Comparison of ENCODE assay signal across 20 mouse cellular contexts in the genomic region with DNA sequence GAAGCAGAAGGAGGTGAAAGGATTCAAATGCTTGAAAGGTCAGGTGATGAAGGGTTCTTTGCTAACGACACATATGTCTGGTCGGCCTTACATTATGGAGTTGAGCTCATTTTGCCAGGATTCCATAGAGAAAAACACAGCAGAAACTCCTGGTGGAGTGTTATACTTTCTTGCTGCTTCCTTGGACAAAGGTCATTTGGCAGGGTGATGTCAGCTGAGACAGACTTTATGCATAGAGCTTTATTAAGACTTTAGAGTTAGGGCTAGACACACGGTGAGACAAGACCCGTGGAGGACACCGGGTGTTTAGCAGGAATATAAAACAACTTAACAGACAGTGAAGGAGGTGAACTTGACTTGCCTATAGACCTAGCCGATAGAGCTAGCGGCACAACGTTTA. TPM values are rescaled to one million over a fixed set of nuclear protein-coding genes. Genes with fewer than 3 reads are reported as not detected.
A peak's percentile ranks its signal among the peaks of the same experiment; 100 is the strongest.
DNase-seq lines count a peak whose midpoint lies in the region; ATAC-seq and TF ChIP-seq lines count a peak whose summit lies in the region.
"Had no signal": no experiment of that assay in that cellular context is flagged by ENCODE, and none has a peak within 500 bp of the region (broad histone marks: within the 10 kb centered on the region; RNA-seq: fewer than 3 reads in every experiment).

No protein-coding gene starts in this region.

- H3K9me3 ChIP-seq in kidney, embryonic 16.5 days (ENCODE audit: low read length), result no peaks in the 10 kb centered on the region
- no peaks in the 10 kb centered on the region for H3K9me3 ChIP-seq in kidney, embryonic 14.5 days (ENCODE audit: control insufficient read depth, low read length)
- H3K9me3 ChIP-seq in liver, embryonic 13.5 days (replicated peaks), result no peaks in the 10 kb centered on the region
- H3K9me3 ChIP-seq in liver, embryonic 12.5 days (replicated peaks), result no peaks in the 10 kb centered on the region
- H3K9me3 ChIP-seq: embryonic facial prominence, embryonic 10.5 days; embryonic facial prominence, embryonic 12.5 days; forebrain, embryonic 13.5 days; forebrain, embryonic 15.5 days had no signal

- no peak for ATAC-seq in kidney, embryonic 16.5 days (ENCODE audit: low FRiP score, low TSS enrichment)
- no peak for ATAC-seq in kidney, embryonic 14.5 days (ENCODE audit: low FRiP score, low TSS enrichment)
- ATAC-seq in liver, embryonic 13.5 days (ENCODE audit: low read depth), result no peak
- ATAC-seq in liver, embryonic 12.5 days, result no peak
- ATAC-seq: forebrain, embryonic 13.5 days; forebrain, embryonic 15.5 days had no signal

- DNase-seq in kidney, adult 2 months, result peak; percentile 72
- DNase-seq in kidney, postnatal 14 days, result peak; percentile 33
- no peak for DNase-seq in liver, embryonic 13.5 days
- DNase-seq in ovary, postnatal 14 days (ENCODE audit: low spot score), result no peak
- DNase-seq: adrenal gland, adult 2 months; adrenal gland, postnatal 10 days; adrenal gland, postnatal 25 days; cerebellum, adult 11-12 months; cerebellum, adult 2 months; cerebellum, adult 9-10 months; cerebellum, postnatal 10 days; cerebellum, postnatal 25 days had no signal

- TF ChIP-seq CTCF in kidney, adult 2 months (conservative IDR thresholded peaks at IDR 0.05; ENCODE audit: insufficient read depth, insufficient read length, low read depth, low read length), result no peak
- no peak for TF ChIP-seq CTCF in small intestine, adult 2 months (IDR thresholded peaks at IDR 0.05; ENCODE audit: extremely low read depth, insufficient read length, insufficient replicate concordance, low read depth, low read length)

- 79% methylated on average over 8 of the region's 8 CpGs for WGBS in kidney, adult 2 months
- 90% methylated on average over 8 of the region's 8 CpGs for WGBS in kidney, embryonic 16.5 days
- WGBS in kidney, embryonic 14.5 days, result 91% methylated on average over 8 of the region's 8 CpGs
- 83% methylated on average over 8 of the region's 8 CpGs for WGBS in liver, embryonic 13.5 days (ENCODE audit: insufficient replicate concordance)
- WGBS in liver, embryonic 12.5 days (ENCODE audit: insufficient replicate concordance), result 82% methylated on average over 8 of the region's 8 CpGs
- WGBS in small intestine, adult 2 months, result 53% methylated on average over 8 of the region's 8 CpGs

- no peak overlapping the region for H3K4me2 ChIP-seq in kidney, embryonic 16.5 days (replicated peaks; ENCODE audit: low read depth, low read length)
- no peak overlapping the region for H3K4me2 ChIP-seq in kidney, embryonic 14.5 days (replicated peaks; ENCODE audit: low read depth, low read length)
- H3K4me2 ChIP-seq in liver, embryonic 13.5 days, result no peak overlapping the region
- no peak overlapping the region for H3K4me2 ChIP-seq in liver, embryonic 12.5 days
- H3K4me2 ChIP-seq: embryonic facial prominence, embryonic 12.5 days; forebrain, embryonic 13.5 days; forebrain, embryonic 15.5 days had no signal

- no peaks in the 10 kb centered on the region for H3K36me3 ChIP-seq in kidney, adult 2 months (ENCODE audit: control insufficient read depth, insufficient read depth, low read length)
- H3K36me3 ChIP-seq in kidney, embryonic 16.5 days (ENCODE audit: insufficient read depth, low read length), result no peaks in the 10 kb centered on the region
- no peaks in the 10 kb centered on the region for H3K36me3 ChIP-seq in kidney, embryonic 14.5 days (ENCODE audit: control insufficient read depth, insufficient read depth, low read length)
- H3K36me3 ChIP-seq in liver, embryonic 13.5 days, result no peaks in the 10 kb centered on the region
- H3K36me3 ChIP-seq in liver, embryonic 12.5 days, result no peaks in the 10 kb centered on the region
- no peaks in the 10 kb centered on the region for H3K36me3 ChIP-seq in small intestine, adult 2 months (ENCODE audit: control insufficient read depth, insufficient read depth, low read length)
- H3K36me3 ChIP-seq: embryonic facial prominence, embryonic 10.5 days; embryonic facial prominence, embryonic 12.5 days; forebrain, embryonic 15.5 days had no signal

- H3K27me3 ChIP-seq in kidney, adult 2 months (replicated peaks; ENCODE audit: control insufficient read depth, insufficient read depth, low read length), result no peaks in the 10 kb centered on the region
- no peaks in the 10 kb centered on the region for H3K27me3 ChIP-seq in kidney, embryonic 16.5 days (ENCODE audit: insufficient read depth, low read length)
- H3K27me3 ChIP-seq in kidney, embryonic 14.5 days (ENCODE audit: control insufficient read depth, insufficient read depth, low read length), result no peaks in the 10 kb centered on the region
- no peaks in the 10 kb centered on the region for H3K27me3 ChIP-seq in liver, embryonic 13.5 days
- no peaks in the 10 kb centered on the region for H3K27me3 ChIP-seq in liver, embryonic 12.5 days (replicated peaks)
- H3K27me3 ChIP-seq in small intestine, adult 2 months (ENCODE audit: control insufficient read depth, insufficient read depth, low read length), result no peaks in the 10 kb centered on the region
- H3K27me3 ChIP-seq: embryonic facial prominence, embryonic 12.5 days; forebrain, embryonic 13.5 days; forebrain, embryonic 15.5 days had no signal

- no peak overlapping the region for H3K4me3 ChIP-seq in kidney, adult 2 months (ENCODE audit: insufficient read depth, low read depth, low read length)
- no peak overlapping the region for H3K4me3 ChIP-seq in kidney, embryonic 16.5 days (ENCODE audit: low read length)
- no peak overlapping the region for H3K4me3 ChIP-seq in kidney, embryonic 14.5 days (ENCODE audit: low read length)
- H3K4me3 ChIP-seq in liver, embryonic 13.5 days (replicated peaks), result no peak overlapping the region
- H3K4me3 ChIP-seq in liver, embryonic 12.5 days, result no peak overlapping the region
- no peak overlapping the region for H3K4me3 ChIP-seq in small intestine, adult 2 months (ENCODE audit: low read depth, low read length)
- H3K4me3 ChIP-seq: embryonic facial prominence, embryonic 10.5 days; embryonic facial prominence, embryonic 12.5 days; forebrain, embryonic 13.5 days; forebrain, embryonic 15.5 days had no signal

- H3K27ac ChIP-seq in kidney, adult 2 months (ENCODE audit: insufficient read depth, low read depth, low read length), result peak overlapping the region; percentile 24; the same call in 1 of the 2 replicates
- no peak overlapping the region for H3K27ac ChIP-seq in kidney, embryonic 16.5 days (ENCODE audit: low read length)
- H3K27ac ChIP-seq in kidney, embryonic 14.5 days (ENCODE audit: low read depth, low read length), result no peak overlapping the region
- H3K27ac ChIP-seq in liver, embryonic 13.5 days, result 0 out of 2 replicates have a peak overlapping the region, but pooled peaks have one; percentile 15
- no peak overlapping the region for H3K27ac ChIP-seq in liver, embryonic 12.5 days
- peak overlapping the region; percentile 10; the same call in 1 of the 2 replicates for H3K27ac ChIP-seq in small intestine, adult 2 months (ENCODE audit: insufficient read depth, low read depth, low read length)
- H3K27ac ChIP-seq: embryonic facial prominence, embryonic 10.5 days; embryonic facial prominence, embryonic 12.5 days; forebrain, embryonic 13.5 days; forebrain, embryonic 15.5 days had no signal

- no peak for TF ChIP-seq POLR2A in kidney, adult 2 months (IDR thresholded peaks at IDR 0.05; ENCODE audit: low read depth, low read length)
- no peak for TF ChIP-seq POLR2A in small intestine, adult 2 months (IDR thresholded peaks at IDR 0.05; ENCODE audit: low read depth, low read length)

- H3K9ac ChIP-seq in kidney, embryonic 16.5 days (replicated peaks; ENCODE audit: low read length), result no peak overlapping the region
- no peak overlapping the region for H3K9ac ChIP-seq in kidney, embryonic 14.5 days (ENCODE audit: low read depth, low read length)
- H3K9ac ChIP-seq in liver, embryonic 13.5 days, result no peak overlapping the region
- no peak overlapping the region for H3K9ac ChIP-seq in liver, embryonic 12.5 days
- H3K9ac ChIP-seq: embryonic facial prominence, embryonic 12.5 days; forebrain, embryonic 13.5 days; forebrain, embryonic 15.5 days had no signal

- peaks cover 27% of the 10 kb centered on the region for H3K4me1 ChIP-seq in kidney, adult 2 months (ENCODE audit: control insufficient read depth, insufficient read depth, low read length)
- peaks cover 6% of the 10 kb centered on the region; the same call in 1 of the 2 replicates for H3K4me1 ChIP-seq in kidney, embryonic 16.5 days (ENCODE audit: insufficient read depth, low read length)
- H3K4me1 ChIP-seq in kidney, embryonic 14.5 days (ENCODE audit: control insufficient read depth, insufficient read depth, low read length), result no peaks in the 10 kb centered on the region
- peaks cover 17% of the 10 kb centered on the region for H3K4me1 ChIP-seq in liver, embryonic 13.5 days (replicated peaks)
- H3K4me1 ChIP-seq in liver, embryonic 12.5 days, result peaks cover 16% of the 10 kb centered on the region
- peaks cover 19% of the 10 kb centered on the region; the same call in 1 of the 2 replicates for H3K4me1 ChIP-seq in small intestine, adult 2 months (ENCODE audit: control insufficient read depth, insufficient read depth, insufficient read length, low read length)
- H3K4me1 ChIP-seq: embryonic facial prominence, embryonic 10.5 days; embryonic facial prominence, embryonic 12.5 days; forebrain, embryonic 13.5 days; forebrain, embryonic 15.5 days had no signal

RNA-seq across cellular contexts. Expression of a gene that starts 14.1 kb away (rescaled TPM):
- polyA plus RNA-seq in kidney, adult 2 months (2012; rRNA removed), result 2.4 and 2.9 TPM in 2 replicates
- polyA plus RNA-seq in kidney, embryonic 16.5 days (2015; fragmentation: Nextera tagmentation; extraction: Ambion mirVana), result 21.0 and 22.2 TPM in 2 replicates
- 19.3 and 24.5 TPM in 2 replicates for polyA plus RNA-seq in kidney, embryonic 14.5 days (2014; fragmentation: Nextera tagmentation; extraction: Ambion mirVana)
- polyA plus RNA-seq in liver, embryonic 13.5 days (2015; fragmentation: Nextera tagmentation; extraction: Ambion mirVana), result 17.1 and 19.7 TPM in 2 replicates
- polyA plus RNA-seq in liver, embryonic 12.5 days (2016; fragmentation: Nextera tagmentation; extraction: Ambion mirVana), result 19.4 and 21.2 TPM in 2 replicates
- 1.1 and 2.0 TPM in 2 replicates for polyA plus RNA-seq in small intestine, adult 2 months (2012; rRNA removed)

RNA-seq across cellular contexts. Expression of a gene that starts 32.5 kb away (rescaled TPM):
- 26.7 and 29.4 TPM in 2 replicates for polyA plus RNA-seq in kidney, adult 2 months (2012; rRNA removed)
- polyA plus RNA-seq in kidney, embryonic 16.5 days (2015; fragmentation: Nextera tagmentation; extraction: Ambion mirVana), result 20.4 and 21.2 TPM in 2 replicates
- polyA plus RNA-seq in kidney, embryonic 14.5 days (2014; fragmentation: Nextera tagmentation; extraction: Ambion mirVana), result 12.4 and 15.4 TPM in 2 replicates
- 7.0 TPM in 2 replicates for polyA plus RNA-seq in liver, embryonic 13.5 days (2015; fragmentation: Nextera tagmentation; extraction: Ambion mirVana)
- 9.3 and 10.6 TPM in 2 replicates for polyA plus RNA-seq in liver, embryonic 12.5 days (2016; fragmentation: Nextera tagmentation; extraction: Ambion mirVana)
- polyA plus RNA-seq in small intestine, adult 2 months (2012; rRNA removed), result 4.0 and 6.7 TPM in 2 replicates

RNA-seq across cellular contexts. Expression of a gene that starts 55.5 kb away (rescaled TPM):
- 19.5 and 25.2 TPM in 2 replicates for polyA plus RNA-seq in kidney, adult 2 months (2012; rRNA removed)
- 23.7 and 32.8 TPM in 2 replicates for polyA plus RNA-seq in kidney, embryonic 16.5 days (2015; fragmentation: Nextera tagmentation; extraction: Ambion mirVana)
- 22.3 and 31.8 TPM in 2 replicates for polyA plus RNA-seq in kidney, embryonic 14.5 days (2014; fragmentation: Nextera tagmentation; extraction: Ambion mirVana)
- 10.3 and 12.5 TPM in 2 replicates for polyA plus RNA-seq in liver, embryonic 13.5 days (2015; fragmentation: Nextera tagmentation; extraction: Ambion mirVana)
- polyA plus RNA-seq in liver, embryonic 12.5 days (2016; fragmentation: Nextera tagmentation; extraction: Ambion mirVana), result 14.4 and 14.5 TPM in 2 replicates
- polyA plus RNA-seq in small intestine, adult 2 months (2012; rRNA removed), result 6.3 and 15.6 TPM in 2 replicates

RNA-seq across cellular contexts. Expression of a gene that starts 55.6 kb away (rescaled TPM):
- 346 and 485 TPM in 2 replicates for polyA plus RNA-seq in kidney, adult 2 months (2012; rRNA removed)
- polyA plus RNA-seq in kidney, embryonic 16.5 days (2015; fragmentation: Nextera tagmentation; extraction: Ambion mirVana), result 1,057 and 1,144 TPM in 2 replicates
- 1,253 and 1,671 TPM in 2 replicates for polyA plus RNA-seq in kidney, embryonic 14.5 days (2014; fragmentation: Nextera tagmentation; extraction: Ambion mirVana)
- 1,559 and 1,572 TPM in 2 replicates for polyA plus RNA-seq in liver, embryonic 13.5 days (2015; fragmentation: Nextera tagmentation; extraction: Ambion mirVana)
- 2,000 and 2,061 TPM in 2 replicates for polyA plus RNA-seq in liver, embryonic 12.5 days (2016; fragmentation: Nextera tagmentation; extraction: Ambion mirVana)
- 63.8 and 147 TPM in 2 replicates for polyA plus RNA-seq in small intestine, adult 2 months (2012; rRNA removed)

RNA-seq across cellular contexts. Expression of a gene that starts 57.5 kb away (rescaled TPM):
- 22.2 and 32.2 TPM in 2 replicates for polyA plus RNA-seq in kidney, adult 2 months (2012; rRNA removed)
- polyA plus RNA-seq in kidney, embryonic 16.5 days (2015; fragmentation: Nextera tagmentation; extraction: Ambion mirVana), result 159 and 164 TPM in 2 replicates
- polyA plus RNA-seq in kidney, embryonic 14.5 days (2014; fragmentation: Nextera tagmentation; extraction: Ambion mirVana), result 176 and 238 TPM in 2 replicates
- polyA plus RNA-seq in liver, embryonic 13.5 days (2015; fragmentation: Nextera tagmentation; extraction: Ambion mirVana), result 125 and 148 TPM in 2 replicates
- polyA plus RNA-seq in liver, embryonic 12.5 days (2016; fragmentation: Nextera tagmentation; extraction: Ambion mirVana), result 143 and 148 TPM in 2 replicates
- 5.0 and 9.0 TPM in 2 replicates for polyA plus RNA-seq in small intestine, adult 2 months (2012; rRNA removed)

Comparison
In these comparisons a context has a peak if more than half of its experiments do, and no peak if none do; other contexts are left out.
1. H3K27ac ChIP-seq: peak in kidney, adult 2 months (single experiment), liver, embryonic 13.5 days (single experiment) and small intestine, adult 2 months (single experiment); none in kidney, embryonic 16.5 days (single experiment), kidney, embryonic 14.5 days (single experiment) and liver, embryonic 12.5 days (single experiment).
2. DNase-seq: peak in kidney, adult 2 months (single experiment) and kidney, postnatal 14 days (single experiment); none in liver, embryonic 13.5 days (single experiment) and ovary, postnatal 14 days (single experiment).